Mouse (Mus musculus) heart, embryonic 11.5 days (tissue): ENCODE data around the gene Ror1. TPM values are rescaled to one million over a fixed set of nuclear protein-coding genes. Genes with fewer than 3 reads are reported as not detected.

Experiments used
- ATAC-seq: fragments of 200-750 bp; cut with Nextera tagmentation; replicated peaks from 2 replicates; pipeline ENCODE4 v1.8.0; 2017; ENCODE audit warnings: moderate library complexity; ENCODE audit not compliant: insufficient number of reproducible peaks, low FRiP score, low TSS enrichment
- H3K27ac ChIP-seq: fragments of 300-500 bp; sonication (generic); 2 replicates; pipeline ENCODE4 v1.5.1; 2014; ENCODE audit warnings: mild to moderate bottlenecking, low read depth, low read length
- H3K27me3 ChIP-seq: fragments of 300-500 bp; sonication (generic); 2 replicates; pipeline ENCODE4 v1.6.1; 2014; ENCODE audit warnings: mild to moderate bottlenecking, low read length, mixed read lengths; ENCODE audit not compliant: control insufficient read depth, insufficient read depth
- H3K36me3 ChIP-seq: fragments of 300-500 bp; sonication (generic); 2 replicates; pipeline ENCODE4 v1.6.1; 2014; ENCODE audit warnings: mild to moderate bottlenecking, low read length, moderate library complexity, mixed read lengths; ENCODE audit not compliant: control insufficient read depth, insufficient read depth
- H3K4me1 ChIP-seq: fragments of 300-500 bp; sonication (generic); 2 replicates; pipeline ENCODE4 v1.6.1; 2014; ENCODE audit warnings: low read length; ENCODE audit not compliant: control insufficient read depth, insufficient read depth
- H3K4me2 ChIP-seq: fragments of 300-500 bp; sonication (generic); 2 replicates; pipeline ENCODE4 v1.6.1; 2014; ENCODE audit warnings: mild to moderate bottlenecking, moderate library complexity
- H3K4me3 ChIP-seq: fragments of 300-500 bp; sonication (generic); 2 replicates; pipeline ENCODE4 v1.5.1; 2014; ENCODE audit warnings: low read depth, low read length
- H3K9ac ChIP-seq: fragments of 300-500 bp; sonication (generic); 2 replicates; pipeline ENCODE4 v1.6.1; 2014; ENCODE audit warnings: mild to moderate bottlenecking, low read depth, low read length, moderate library complexity
- H3K9me3 ChIP-seq: fragments of 300-500 bp; sonication (generic); replicated peaks from 2 replicates; pipeline ENCODE4 v1.6.1; 2016; ENCODE audit warnings: low read length; ENCODE audit not compliant: control insufficient read depth
- WGBS: fragments of 180-500 bp; shearing (Covaris S2); extraction: QIAGEN DNeasy Blood & Tissue Kit; methylation state at CpG from one replicate; pipeline ENCODE4 v1.1.7; 2014; ENCODE audit not compliant: insufficient replicate concordance; 5-methylcytosine and 5-hydroxymethylcytosine counted together
- polyA plus RNA-seq: library from polyadenylated mRNA; unstranded; fragments of >200 nt; fragmentation: Nextera tagmentation; extraction: Ambion mirVana; gene quantifications from 2 replicates; pipeline ENCODE4 v1.2.1, GENCODE M21; 2014

Ror1 gene
- polyA plus RNA-seq, 1 experiment from 2014 or later, result 7.3 TPM

- Histone ChIP-seq H3K4me1 (peaks cover 5% of the 10 kb centered on the region), H3K9ac (no peak overlapping the region), H3K27me3 (no peaks in the 10 kb centered on the region), H3K9me3 (no peaks in the 10 kb centered on the region), H3K4me3 (no peak overlapping the region), H3K27ac (no peak overlapping the region), H3K4me2 (no peak overlapping the region), H3K36me3 (no peaks in the 10 kb centered on the region)
- no peak for ATAC-seq
- WGBS, result 76% methylated on average over 6 of the region's 6 CpGs
Measured at GRCm38 (mm10) chr4:100244701-100245100, 149.1 kb downstream of the Ror1 start.

GRCm38 (mm10) chr4:100247826-100248225 is 152.2 kb downstream of the Ror1 start:
- no peak overlapping the region for H3K4me3 ChIP-seq
- H3K9ac ChIP-seq, result no peak overlapping the region
- H3K4me1 ChIP-seq, result no peaks in the 10 kb centered on the region; the same call in 1 of the 2 replicates
- no peak for ATAC-seq
- no peaks in the 10 kb centered on the region for H3K9me3 ChIP-seq
- no peaks in the 10 kb centered on the region for H3K36me3 ChIP-seq
- H3K4me2 ChIP-seq, result no peak overlapping the region
- H3K27me3 ChIP-seq, result peaks cover 4% of the 10 kb centered on the region; the same call in 1 of the 2 replicates
- H3K27ac ChIP-seq, result no peak overlapping the region
- WGBS, result 78% methylated on average over 7 of the region's 7 CpGs

GRCm38 (mm10) chr4:100248273-100248672 is 152.7 kb downstream of the Ror1 start:
- no peaks in the 10 kb centered on the region for H3K9me3 ChIP-seq
- H3K9ac ChIP-seq, result no peak overlapping the region
- no peaks in the 10 kb centered on the region for H3K36me3 ChIP-seq
- no peak overlapping the region for H3K4me3 ChIP-seq
- no peaks in the 10 kb centered on the region; the same call in 1 of the 2 replicates for H3K4me1 ChIP-seq
- H3K27ac ChIP-seq, result no peak overlapping the region
- no peak overlapping the region for H3K4me2 ChIP-seq
- peaks cover 4% of the 10 kb centered on the region; the same call in 1 of the 2 replicates for H3K27me3 ChIP-seq
- 77% methylated on average over 2 of the region's 2 CpGs for WGBS
- no peak for ATAC-seq

GRCm38 (mm10) chr4:100251270-100251669 is 155.7 kb downstream of the Ror1 start:
- Histone ChIP-seq H3K4me3 (no peak overlapping the region), H3K9ac (no peak overlapping the region), H3K27me3 (peaks cover 4% of the 10 kb centered on the region; the same call in 1 of the 2 replicates), H3K36me3 (no peaks in the 10 kb centered on the region), H3K4me1 (peaks cover 7% of the 10 kb centered on the region; the same call in 1 of the 2 replicates), H3K4me2 (no peak overlapping the region), H3K27ac (no peak overlapping the region), H3K9me3 (no peaks in the 10 kb centered on the region)
- ATAC-seq, result no peak
- 57% methylated on average over 2 of the region's 2 CpGs for WGBS

GRCm38 (mm10) chr4:100252050-100252449 is 156.5 kb downstream of the Ror1 start:
- H3K36me3 ChIP-seq, result no peaks in the 10 kb centered on the region
- H3K27ac ChIP-seq, result no peak overlapping the region
- H3K4me3 ChIP-seq, result no peak overlapping the region
- ATAC-seq, result no peak
- peaks cover 4% of the 10 kb centered on the region; the same call in 1 of the 2 replicates for H3K27me3 ChIP-seq
- no peaks in the 10 kb centered on the region for H3K9me3 ChIP-seq
- no peak overlapping the region for H3K9ac ChIP-seq
- WGBS, result 23% methylated on average over 1 of the region's 1 CpGs
- no peak overlapping the region for H3K4me2 ChIP-seq
- peaks cover 7% of the 10 kb centered on the region; the same call in 1 of the 2 replicates for H3K4me1 ChIP-seq

GRCm38 (mm10) chr4:100252646-100253045 is 157.1 kb downstream of the Ror1 start:
- H3K9me3 ChIP-seq, result no peaks in the 10 kb centered on the region

GRCm38 (mm10) chr4:100253401-100253800 is 157.8 kb downstream of the Ror1 start:
- Histone ChIP-seq H3K4me2 (no peak overlapping the region), H3K4me1 (peaks cover 7% of the 10 kb centered on the region; the same call in 1 of the 2 replicates), H3K36me3 (no peaks in the 10 kb centered on the region), H3K9me3 (no peaks in the 10 kb centered on the region), H3K27me3 (peaks cover 4% of the 10 kb centered on the region; the same call in 1 of the 2 replicates), H3K4me3 (no peak overlapping the region), H3K9ac (no peak overlapping the region), H3K27ac (no peak overlapping the region)
- 81% methylated on average over 9 of the region's 9 CpGs for WGBS
- ATAC-seq, result no peak

More at GRCm38 (mm10) chr4:100252646-100253045, 157.1 kb downstream of the Ror1 start:
- ATAC-seq, result no peak
- H3K4me3 ChIP-seq, result no peak overlapping the region
- H3K27me3 ChIP-seq, result peaks cover 4% of the 10 kb centered on the region; the same call in 1 of the 2 replicates
- no peak overlapping the region for H3K9ac ChIP-seq
- H3K36me3 ChIP-seq, result no peaks in the 10 kb centered on the region
- H3K4me1 ChIP-seq, result peaks cover 7% of the 10 kb centered on the region; the same call in 1 of the 2 replicates
- no peak overlapping the region for H3K4me2 ChIP-seq
- 66% methylated on average over 10 of the region's 10 CpGs for WGBS
- H3K27ac ChIP-seq, result no peak overlapping the region

- 72% methylated on average over 7 of the region's 7 CpGs for WGBS
- no peak overlapping the region for H3K4me2 ChIP-seq
- H3K9ac ChIP-seq, result no peak overlapping the region
- H3K9me3 ChIP-seq, result no peaks in the 10 kb centered on the region
- ATAC-seq, result no peak
- H3K4me1 ChIP-seq, result peaks cover 7% of the 10 kb centered on the region; the same call in 1 of the 2 replicates
- H3K27me3 ChIP-seq, result peaks cover 4% of the 10 kb centered on the region; the same call in 1 of the 2 replicates
- H3K4me3 ChIP-seq, result no peak overlapping the region
- no peaks in the 10 kb centered on the region for H3K36me3 ChIP-seq
- no peak overlapping the region for H3K27ac ChIP-seq
Measured at GRCm38 (mm10) chr4:100253831-100254230, 158.2 kb downstream of the Ror1 start.

GRCm38 (mm10) chr4:100258462-100258861 is 162.9 kb downstream of the Ror1 start:
- Histone ChIP-seq H3K9me3 (no peaks in the 10 kb centered on the region), H3K4me3 (no peak overlapping the region), H3K9ac (no peak overlapping the region), H3K27ac (no peak overlapping the region), H3K27me3 (no peaks in the 10 kb centered on the region), H3K4me1 (0 out of 2 replicates have a peak, but pooled peaks cover 7% of the 10 kb centered on the region), H3K36me3 (no peaks in the 10 kb centered on the region), H3K4me2 (no peak overlapping the region)
- ATAC-seq, result no peak
- WGBS, result 77% methylated on average over 5 of the region's 5 CpGs
